Mouse (Mus musculus) liver, adult 2 months (tissue): ENCODE data around the gene Gm20388.

Experiments used
- CTCF ChIP-seq: fragments of 200-500 bp; IDR thresholded peaks from 2 replicates; pipeline ENCODE4 v1.5.1; 2011; ENCODE audit warnings: low read depth, low read length, control low read depth
- POLR2A ChIP-seq: fragments of 200-500 bp; IDR thresholded peaks from 2 replicates; pipeline ENCODE4 v1.6.1; 2011; ENCODE audit warnings: low read length, control low read depth; ENCODE audit not compliant: insufficient read depth; ENCODE audit errors: extremely low read depth

- no peak for TF ChIP-seq CTCF
- no peak for TF ChIP-seq POLR2A
Measured at GRCm38 (mm10) chr8:121346175-121346574, 1435.5 kb downstream of the Gm20388 start.
